ENCODE assay signal across 20 mouse cellular contexts in the genomic region with DNA sequence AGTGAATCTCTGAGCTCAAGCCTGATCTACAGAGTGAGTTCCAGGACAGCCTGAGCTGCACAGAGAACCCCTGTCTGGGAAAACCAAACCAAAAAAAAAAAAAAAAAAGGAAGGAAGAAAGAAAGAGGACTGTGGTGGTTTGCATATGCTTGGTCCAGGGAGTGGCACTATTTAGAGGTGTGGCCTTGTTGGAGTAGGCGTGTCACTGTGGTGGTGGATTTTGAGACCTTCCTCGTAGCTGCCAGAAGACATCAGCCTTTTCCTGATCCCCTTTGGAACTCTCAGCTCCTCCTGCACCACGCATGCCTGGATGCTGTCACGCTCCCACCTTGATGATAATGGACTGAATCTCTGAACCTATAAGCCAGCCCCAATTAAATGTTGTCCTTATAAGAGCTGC. TPM values are rescaled to one million over a fixed set of nuclear protein-coding genes. Genes with fewer than 3 reads are reported as not detected.
A peak's percentile ranks its signal among the peaks of the same experiment; 100 is the strongest.
DNase-seq lines count a peak whose midpoint lies in the region; TF ChIP-seq lines count a peak whose summit lies in the region.
"Had no signal": no experiment of that assay in that cellular context is flagged by ENCODE, and none has a peak within 500 bp of the region (broad histone marks: within the 10 kb centered on the region; RNA-seq: fewer than 3 reads in every experiment).

No protein-coding gene starts in this region.

- H3K4me3 ChIP-seq in ES-E14 (ENCODE audit: insufficient read depth in 1 of 2, low read depth in 1 of 2, low read length in 2 of 2, poor library complexity in 1 of 2, severe bottlenecking in 1 of 2), result no peak overlapping the region
- H3K4me3 ChIP-seq: embryonic facial prominence, embryonic 10.5 days; embryonic facial prominence, embryonic 12.5 days; forebrain, embryonic 13.5 days; forebrain, embryonic 15.5 days had no signal

- H3K9me3 ChIP-seq in ES-E14 (ENCODE audit: control insufficient read depth, insufficient read depth, low read depth, low read length), result no peaks in the 10 kb centered on the region
- H3K9me3 ChIP-seq: embryonic facial prominence, embryonic 10.5 days; embryonic facial prominence, embryonic 12.5 days; forebrain, embryonic 13.5 days; forebrain, embryonic 15.5 days had no signal

- H3K4me1 ChIP-seq in ES-E14 (ENCODE audit: control insufficient read depth in 2 of 2, insufficient read depth in 2 of 2, low read length in 2 of 2, poor library complexity in 1 of 2), result peaks cover 4 to 9% of the 10 kb centered on the region in 2 experiments; a peak in 3 of 4 replicates
- H3K4me1 ChIP-seq: embryonic facial prominence, embryonic 10.5 days; embryonic facial prominence, embryonic 12.5 days; forebrain, embryonic 13.5 days; forebrain, embryonic 15.5 days had no signal

- in situ Hi-C loops in ES-E14 (cut with MboI; ENCODE audit: low sequenced_read_pairs in 2 of 2, unreplicated experiment in 2 of 2), result no loop called here

- H3K9ac ChIP-seq in ES-E14 (ENCODE audit: insufficient read depth, low read depth, low read length, poor library complexity, severe bottlenecking), result no peak overlapping the region
- H3K9ac ChIP-seq: embryonic facial prominence, embryonic 12.5 days; forebrain, embryonic 13.5 days; forebrain, embryonic 15.5 days; forebrain, postnatal 0 days had no signal

- DNase-seq in ES-CJ7 (ENCODE audit: low read depth, low spot score) (peak; percentile 68), ES-E14 (ENCODE audit: low read depth, low spot score) (no peak), R1 (ENCODE audit: low read depth, low spot score) (peak; percentile 66)
- no peak for DNase-seq in cerebellum, adult 9-10 months
- DNase-seq in lung, postnatal 25 days (ENCODE audit: low spot score), result no peak
- no peak for DNase-seq in right cerebral cortex, postnatal 25 days
- DNase-seq: adrenal gland, postnatal 10 days; adrenal gland, postnatal 25 days; cerebellum, adult 11 months; cerebellum, adult 18-20 months; cerebellum, adult 8-10 months; cerebellum, postnatal 10 days; cerebellum, postnatal 25 days; forebrain, postnatal 0 days had no signal

- H3K27ac ChIP-seq in ES-E14 (ENCODE audit: insufficient read depth, low read depth, low read length, poor library complexity, severe bottlenecking), result no peak overlapping the region
- H3K27ac ChIP-seq: embryonic facial prominence, embryonic 10.5 days; embryonic facial prominence, embryonic 12.5 days; forebrain, embryonic 13.5 days; forebrain, embryonic 15.5 days had no signal

- peaks cover 6% of the 10 kb centered on the region for H3K36me3 ChIP-seq in ES-E14 (ENCODE audit: control insufficient read depth, insufficient read depth, low read length, poor library complexity, severe bottlenecking)

TF ChIP-seq in ES-E14, 5 proteins besides CTCF, POLR2A, EP300 and RAD21:
- TF ChIP-seq ZNF384 (IDR thresholded peaks at IDR 0.05; ENCODE audit: low read depth, low read length), result peak; percentile 64
- no peak for TF ChIP-seq MAFK (IDR thresholded peaks at IDR 0.05; ENCODE audit: insufficient read depth, low read depth, low read length)
TF ChIP-seq in ES-E14: peak in this region for 1.

RNA-seq across cellular contexts. Expression of gene Mitd1, which starts 6.8 kb away (rescaled TPM):
- total RNA-seq in ES-E14 (2012; rRNA removed), result 17.7 and 21.0 TPM in 2 replicates

RNA-seq across cellular contexts. Expression of gene Mrpl30, which starts 6.9 kb away (rescaled TPM):
- total RNA-seq in ES-E14 (2012; rRNA removed), result 97.0 and 127 TPM in 2 replicates

RNA-seq across cellular contexts. Expression of gene Lipt1, which starts 11.9 kb away (rescaled TPM):
- 6.0 and 6.1 TPM in 2 replicates for total RNA-seq in ES-E14 (2012; rRNA removed)

RNA-seq across cellular contexts. Expression of gene Tsga10, which starts 17.2 kb away (rescaled TPM):
- 1.7 and 2.6 TPM in 2 replicates for total RNA-seq in ES-E14 (2012; rRNA removed)

RNA-seq across cellular contexts. Expression of gene Lyg2, which starts 32.9 kb away (rescaled TPM):
- not detected in 2 replicates for total RNA-seq in ES-E14 (2012; rRNA removed)
- total RNA-seq: adrenal gland, adult 18-20 months; adrenal gland, postnatal 10 days; adrenal gland, postnatal 25 days; adrenal gland, postnatal 4 days had no signal

Comparison
In these comparisons a context has a peak if more than half of its experiments do, and no peak if none do; other contexts are left out.
1. DNase-seq: peak in ES-CJ7 (single experiment) and R1 (single experiment); none in ES-E14 (single experiment), cerebellum, adult 9-10 months (single experiment), lung, postnatal 25 days (single experiment) and right cerebral cortex, postnatal 25 days (single experiment).